In genomic region chr3:96500289-96500621, GRCm38 (mm10) we compare ENCODE assay signal across 8 mouse cellular contexts. TPM values are rescaled to one million over a fixed set of nuclear protein-coding genes. Genes with fewer than 3 reads are reported as not detected.
A peak's percentile ranks its signal among the peaks of the same experiment; 100 is the strongest.
DNase-seq lines count a peak whose midpoint lies in the region; ATAC-seq and TF ChIP-seq lines count a peak whose summit lies in the region.

No protein-coding gene starts in this region.

- TF ChIP-seq CTCF in intestine, postnatal 0 days (IDR thresholded peaks at IDR 0.05; ENCODE audit: low read depth), result no peak

- peak overlapping the region; percentile 84 for H3K4me3 ChIP-seq in intestine, postnatal 0 days (ENCODE audit: low read depth, low read length)
- H3K4me3 ChIP-seq in midbrain, embryonic 11.5 days (ENCODE audit: low read depth, low read length), result peak overlapping the region; percentile 54

- H3K4me2 ChIP-seq in intestine, postnatal 0 days (replicated peaks; ENCODE audit: low read depth), result peak overlapping the region; percentile 88
- H3K4me2 ChIP-seq in midbrain, embryonic 11.5 days, result peak overlapping the region; percentile 59

- ATAC-seq in intestine, postnatal 0 days, result peak; percentile 72
- ATAC-seq in midbrain, embryonic 11.5 days (ENCODE audit: low FRiP score), result peak; percentile 69

- H3K36me3 ChIP-seq in intestine, postnatal 0 days (ENCODE audit: control insufficient read depth, insufficient read depth), result no peaks in the 10 kb centered on the region
- no peaks in the 10 kb centered on the region for H3K36me3 ChIP-seq in midbrain, embryonic 11.5 days (ENCODE audit: control insufficient read depth, insufficient read depth, low read length)

- H3K4me1 ChIP-seq in intestine, postnatal 0 days (replicated peaks; ENCODE audit: control insufficient read depth, insufficient read depth, low read length), result peaks cover 3% of the 10 kb centered on the region; the same call in 1 of the 2 replicates
- peaks cover 6% of the 10 kb centered on the region; the same call in 1 of the 2 replicates for H3K4me1 ChIP-seq in midbrain, embryonic 11.5 days (ENCODE audit: control insufficient read depth, insufficient read depth, low read length)

- DNase-seq in adrenal gland, adult 8-10 months, result peak; percentile 94
- DNase-seq in embryo, embryonic 11.5 days (ENCODE audit: low read depth, low spot score), result peak; percentile 86
- peak; percentile 85 to 93 for DNase-seq in gastrocnemius, postnatal 36 days
- peak; percentile 92 for DNase-seq in left cerebral cortex, postnatal 4 days
- peak; percentile 100 for DNase-seq in midbrain, embryonic 11.5 days (ENCODE audit: low spot score, missing footprints)
- peak; percentile 92 for DNase-seq in right cerebral cortex, postnatal 4 days
- DNase-seq in yolk sac, embryonic 10.5 days (ENCODE audit: low spot score), result peak; percentile 95

- H3K9ac ChIP-seq in intestine, postnatal 0 days (ENCODE audit: low read depth, low read length), result peak overlapping the region; percentile 83
- peak overlapping the region; percentile 69 for H3K9ac ChIP-seq in midbrain, embryonic 11.5 days (ENCODE audit: low read length)

- under 1% methylated on average over 17 of the region's 17 CpGs for WGBS in intestine, postnatal 0 days
- under 1% methylated on average over 17 of the region's 17 CpGs for WGBS in midbrain, embryonic 11.5 days

- H3K27ac ChIP-seq in intestine, postnatal 0 days (ENCODE audit: low read depth, low read length), result peak overlapping the region; percentile 96
- H3K27ac ChIP-seq in midbrain, embryonic 11.5 days (ENCODE audit: low read depth, low read length), result peak overlapping the region; percentile 57

- no peaks in the 10 kb centered on the region for H3K27me3 ChIP-seq in intestine, postnatal 0 days (replicated peaks; ENCODE audit: control insufficient read depth, insufficient read depth, low read length)
- no peaks in the 10 kb centered on the region; the same call in 1 of the 2 replicates for H3K27me3 ChIP-seq in midbrain, embryonic 11.5 days (ENCODE audit: control insufficient read depth, insufficient read depth, low read length)

- intact Hi-C loops in gastrocnemius, postnatal 36 days (cut with DNase I), result no loop called here
- intact Hi-C loops in left cerebral cortex, postnatal 4 days (cut with DNase I), result loop anchor here (5.0 kb wide), 1 partner anchor 213 kb away; no protein-coding TSS in a partner anchor

- no peaks in the 10 kb centered on the region for H3K9me3 ChIP-seq in intestine, postnatal 0 days (ENCODE audit: control insufficient read depth)
- no peaks in the 10 kb centered on the region for H3K9me3 ChIP-seq in midbrain, embryonic 11.5 days (ENCODE audit: control insufficient read depth, low read length)

RNA-seq across cellular contexts. Expression of gene Hfe2, which starts 24.7 kb away (rescaled TPM):
- under 1 TPM in 1 of 4 experiments, not detected in 3; 0.27 TPM for total RNA-seq in adrenal gland, adult 8-10 months (2022)
- 100 to 1,000 TPM; 612 to 621 TPM for total RNA-seq in gastrocnemius, postnatal 36 days (2021)
- polyA plus RNA-seq in intestine, postnatal 0 days (2015; fragmentation: Nextera tagmentation; extraction: Ambion mirVana), result 0.07 TPM in 1 of 2 replicates, not detected in the other
- 1 to 10 TPM; 1.1 TPM for total RNA-seq in left cerebral cortex, postnatal 4 days (2021)
- polyA plus RNA-seq in midbrain, embryonic 11.5 days (2014; fragmentation: Nextera tagmentation; extraction: Ambion mirVana), result 1.3 and 1.7 TPM in 2 replicates

RNA-seq across cellular contexts. Expression of gene BC107364, which starts 48.1 kb away (rescaled TPM):
- total RNA-seq in adrenal gland, adult 8-10 months (2022), result not detected
- total RNA-seq in gastrocnemius, postnatal 36 days (2021), result not detected
- 0.54 and 0.56 TPM in 2 replicates for polyA plus RNA-seq in intestine, postnatal 0 days (2015; fragmentation: Nextera tagmentation; extraction: Ambion mirVana)
- not detected for total RNA-seq in left cerebral cortex, postnatal 4 days (2021)
- polyA plus RNA-seq in midbrain, embryonic 11.5 days (2014; fragmentation: Nextera tagmentation; extraction: Ambion mirVana), result not detected in 2 replicates

RNA-seq across cellular contexts. Expression of gene Txnip, which starts 57.5 kb away (rescaled TPM):
- total RNA-seq in adrenal gland, adult 8-10 months (2022), result 100 to 1,000 TPM; 374 to 825 (median 652) TPM
- 100 to 1,000 TPM; 572 to 620 TPM for total RNA-seq in gastrocnemius, postnatal 36 days (2021)
- polyA plus RNA-seq in intestine, postnatal 0 days (2015; fragmentation: Nextera tagmentation; extraction: Ambion mirVana), result 244 and 254 TPM in 2 replicates
- 10 to 100 TPM; 65.2 to 69.2 TPM for total RNA-seq in left cerebral cortex, postnatal 4 days (2021)
- polyA plus RNA-seq in midbrain, embryonic 11.5 days (2014; fragmentation: Nextera tagmentation; extraction: Ambion mirVana), result 54.0 and 55.9 TPM in 2 replicates

Comparison
In these comparisons a context has a peak if more than half of its experiments do, and no peak if none do; other contexts are left out.
1. Peak in every context shown above with its lines: DNase-seq, ATAC-seq, H3K4me3 ChIP-seq and H3K27ac ChIP-seq.
2. RNA of gene Hfe2, which starts 24.7 kb away (total RNA-seq): 612 to 621 TPM in gastrocnemius, postnatal 36 days; 1.1 TPM in left cerebral cortex, postnatal 4 days and 0.27 TPM in adrenal gland, adult 8-10 months; every median in the first group is over 100 times any median in the second.
3. RNA of gene Txnip, which starts 57.5 kb away (total RNA-seq): 374 to 825 TPM in adrenal gland, adult 8-10 months and 572 to 620 TPM in gastrocnemius, postnatal 36 days; 65.2 to 69.2 TPM in left cerebral cortex, postnatal 4 days; every median in the first group is over 4 times any median in the second.